Mouse (Mus musculus) brain, embryonic 14.5 days (tissue): ENCODE measurements around the gene Ncam1.

Source experiments
- CTCF ChIP-seq: fragments of 200-500 bp; IDR thresholded peaks from 2 replicates; pipeline ENCODE4 v1.5.1; 2012; ENCODE audit warnings: inconsistent platforms, mild to moderate bottlenecking, moderate library complexity, borderline replicate concordance; ENCODE audit not compliant: insufficient read depth, insufficient read length; ENCODE audit errors: extremely low read depth
- POLR2A ChIP-seq: fragments of 200-500 bp; IDR thresholded peaks from 2 replicates; pipeline ENCODE4 v1.6.1; 2012; ENCODE audit warnings: mild to moderate bottlenecking, inconsistent platforms, borderline replicate concordance; ENCODE audit not compliant: poor library complexity, insufficient read depth, insufficient read length, severe bottlenecking; ENCODE audit errors: extremely low read depth

GRCm38 (mm10) chr9:49796618-49797507 is 1.9 kb downstream of the Ncam1 start:
- TF ChIP-seq POLR2A: no peak; the same call in 1 of the 2 replicates
- TF ChIP-seq CTCF: no peak
